ENCODE assay signal across 14 mouse cellular contexts in genomic region chr5:138199576-138199975, GRCm38 (mm10). TPM values are rescaled to one million over a fixed set of nuclear protein-coding genes. Genes with fewer than 3 reads are reported as not detected.
DNase-seq lines count a peak whose midpoint lies in the region; ATAC-seq and TF ChIP-seq lines count a peak whose summit lies in the region.
"Had no signal": no experiment of that assay in that cellular context is flagged by ENCODE, and none has a peak within 500 bp of the region (broad histone marks: within the 10 kb centered on the region; RNA-seq: fewer than 3 reads in every experiment).

No protein-coding gene starts in this region.

- H3K9me3 ChIP-seq in liver, embryonic 14.5 days (ENCODE audit: control insufficient read depth, low read length): no peaks in the 10 kb centered on the region; the same call in 1 of the 2 replicates
- H3K9me3 ChIP-seq in liver, embryonic 11.5 days (ENCODE audit: control insufficient read depth, low read length): no peaks in the 10 kb centered on the region
- H3K9me3 ChIP-seq: neural tube, embryonic 15.5 days had no signal

- H3K27me3 ChIP-seq in liver, embryonic 14.5 days (ENCODE audit: control insufficient read depth, insufficient read depth, low read length): no peaks in the 10 kb centered on the region
- H3K27me3 ChIP-seq in liver, embryonic 11.5 days (replicated peaks; ENCODE audit: control insufficient read depth, insufficient read depth, low read length): no peaks in the 10 kb centered on the region
- H3K27me3 ChIP-seq in Patski: no peaks in the 10 kb centered on the region
- H3K27me3 ChIP-seq: neural tube, embryonic 15.5 days had no signal

- 13% methylated on average over 1 of the region's 1 CpGs for WGBS in liver, embryonic 14.5 days (ENCODE audit: insufficient replicate concordance)
- 10% methylated on average over 1 of the region's 1 CpGs for whole genome bisulfite sequencing in liver, embryonic 11.5 days

- intact Hi-C loops in gastrocnemius, adult 2 months (cut with DNase I): no loop called here
- intact Hi-C loops in gastrocnemius, postnatal 14 days (cut with DNase I; ENCODE audit: low total_unique reads): no loop called here
- intact Hi-C loops in left cerebral cortex, postnatal 14 days (cut with DNase I): no loop called here

- H3K4me2 ChIP-seq in liver, embryonic 14.5 days (ENCODE audit: low read depth): no peak overlapping the region
- H3K4me2 ChIP-seq in liver, embryonic 11.5 days: no peak overlapping the region
- H3K4me2 ChIP-seq: neural tube, embryonic 15.5 days had no signal

- no peak for DNase-seq in gastrocnemius, adult 2 months
- DNase-seq in gastrocnemius, postnatal 14 days: no peak
- DNase-seq in liver, embryonic 14.5 days (ENCODE audit: low read depth in 3 of 3, low spot score in 3 of 3): no peak
- no peak for DNase-seq in liver, embryonic 11.5 days (ENCODE audit: low spot score)
- no peak for DNase-seq in Patski (ENCODE audit: low read depth, low spot score)
- peak; percentile 19 for DNase-seq in embryo, embryonic 11 days
- no peak for DNase-seq in left cerebral cortex, postnatal 14 days (ENCODE audit: low spot score in 2 of 2)
- DNase-seq: gastrocnemius, postnatal 25 days; thymus, postnatal 25 days had no signal

- no peak overlapping the region for H3K4me3 ChIP-seq in gastrocnemius, adult 2 months
- H3K4me3 ChIP-seq in liver, embryonic 14.5 days (ENCODE audit: insufficient read depth in 1 of 2, low read depth in 2 of 2, low read length in 2 of 2): no peak overlapping the region
- H3K4me3 ChIP-seq in liver, embryonic 11.5 days (ENCODE audit: low read depth, low read length): no peak overlapping the region
- H3K4me3 ChIP-seq: hindbrain, embryonic 10.5 days; megakaryocyte, embryonic 14.5 days; neural tube, embryonic 15.5 days had no signal

- ATAC-seq in liver, embryonic 14.5 days (ENCODE audit: insufficient read depth): no peak
- ATAC-seq in liver, embryonic 11.5 days (replicated peaks; ENCODE audit: low FRiP score): no peak
- no peak for ATAC-seq in Patski
- ATAC-seq in CD4-positive, CD25-positive, alpha-beta regulatory T cell, adult 4 months: no peak

- H3K4me1 ChIP-seq in liver, embryonic 14.5 days (replicated peaks; ENCODE audit: control insufficient read depth in 2 of 2, insufficient read depth in 2 of 2, low read length in 1 of 2): no peaks in the 10 kb centered on the region; a peak in 1 of 4 replicates
- no peaks in the 10 kb centered on the region; the same call in 1 of the 2 replicates for H3K4me1 ChIP-seq in liver, embryonic 11.5 days (replicated peaks; ENCODE audit: control insufficient read depth, insufficient read depth, low read length)

- H3K36me3 ChIP-seq in liver, embryonic 14.5 days (replicated peaks; ENCODE audit: control insufficient read depth, insufficient read depth, low read depth): no peaks in the 10 kb centered on the region
- no peaks in the 10 kb centered on the region for H3K36me3 ChIP-seq in liver, embryonic 11.5 days (ENCODE audit: control insufficient read depth, insufficient read depth, low read length)
- H3K36me3 ChIP-seq: hindbrain, embryonic 10.5 days; neural tube, embryonic 15.5 days had no signal

- POLR2A ChIA-PET in Patski (lab: Charles Lee): no interaction called here

- H3K27ac ChIP-seq in gastrocnemius, adult 2 months: no peak overlapping the region
- H3K27ac ChIP-seq in liver, embryonic 14.5 days: no peak overlapping the region
- no peak overlapping the region for H3K27ac ChIP-seq in liver, embryonic 11.5 days (ENCODE audit: low read depth, low read length)
- H3K27ac ChIP-seq: hindbrain, embryonic 10.5 days; neural tube, embryonic 15.5 days had no signal

- no peak overlapping the region for H3K9ac ChIP-seq in liver, embryonic 14.5 days (replicated peaks)
- no peak overlapping the region for H3K9ac ChIP-seq in liver, embryonic 11.5 days (ENCODE audit: low read depth, low read length)
- H3K9ac ChIP-seq: neural tube, embryonic 15.5 days had no signal

- TF ChIP-seq EP300 in liver, embryonic 14.5 days (IDR thresholded peaks at IDR 0.05; ENCODE audit: low read depth): no peak

- CTCF ChIA-PET in Patski (lab: Charles Lee): interaction anchor here (0.9 to 1.6 kb wide), 3 partner anchors 20 to 27 kb away, joined by 3 to 6 read pairs (median 3); partner anchors contain the start of gene Nxpe5

- in situ Hi-C loops in Patski (cut with MboI; ENCODE audit: low pct_unique_long_range_greater_than_20kb): no loop called here

- peak; percentile 42 for TF ChIP-seq CTCF in gastrocnemius, adult 2 months (IDR thresholded peaks at IDR 0.05)
- peak; percentile 39 for TF ChIP-seq CTCF in liver, embryonic 14.5 days (IDR thresholded peaks at IDR 0.05; ENCODE audit: low read depth)
- TF ChIP-seq CTCF in Patski (IDR thresholded peaks at IDR 0.05): peak; percentile 72

RNA-seq across cellular contexts. Expression of gene Mblac1, which starts 5.5 kb away (rescaled TPM):
- 1 to 10 TPM; 1.3 to 1.4 TPM for total RNA-seq in gastrocnemius, adult 2 months (2021)
- total RNA-seq in gastrocnemius, postnatal 14 days (2021): 1 to 10 TPM; 2.6 to 2.9 TPM
- polyA plus RNA-seq in liver, embryonic 14.5 days (2012; rRNA removed): 1.8 and 2.2 TPM in 2 replicates
- polyA plus RNA-seq in liver, embryonic 14.5 days (2014; fragmentation: Nextera tagmentation; extraction: Ambion mirVana): 2.2 and 2.9 TPM in 2 replicates
- polyA plus RNA-seq in liver, embryonic 11.5 days (2014; fragmentation: Nextera tagmentation; extraction: Ambion mirVana): 5.8 and 6.3 TPM in 2 replicates
- polyA plus RNA-seq in Patski (2021): 11.4 TPM
- not detected for polyA plus RNA-seq in CD4-positive, CD25-positive, alpha-beta regulatory T cell, adult 4 months (2017; shearing (Covaris generic))
- total RNA-seq in left cerebral cortex, postnatal 14 days (2021): 10 to 100 TPM; 10.1 to 12.8 TPM

RNA-seq across cellular contexts. Expression of gene Cnpy4, which starts 12.3 kb away (rescaled TPM):
- total RNA-seq in gastrocnemius, adult 2 months (2021): 1 to 10 TPM; 2.3 to 4.2 TPM
- total RNA-seq in gastrocnemius, postnatal 14 days (2021): 1 to 10 TPM; 6.4 to 7.2 TPM
- 6.3 and 9.5 TPM in 2 replicates for polyA plus RNA-seq in liver, embryonic 14.5 days (2012; rRNA removed)
- 12.6 and 12.8 TPM in 2 replicates for polyA plus RNA-seq in liver, embryonic 14.5 days (2014; fragmentation: Nextera tagmentation; extraction: Ambion mirVana)
- 36.0 and 38.7 TPM in 2 replicates for polyA plus RNA-seq in liver, embryonic 11.5 days (2014; fragmentation: Nextera tagmentation; extraction: Ambion mirVana)
- 68.3 TPM for polyA plus RNA-seq in Patski (2021)
- 10 to 100 TPM; 42.2 to 61.8 TPM for polyA plus RNA-seq in CD4-positive, CD25-positive, alpha-beta regulatory T cell, adult 4 months (2017; shearing (Covaris generic))
- total RNA-seq in left cerebral cortex, postnatal 14 days (2021): 10 to 100 TPM; 17.2 to 18.0 TPM

RNA-seq across cellular contexts. Expression of gene Taf6, which starts 12.3 kb away (rescaled TPM):
- total RNA-seq in gastrocnemius, adult 2 months (2021): 10 to 100 TPM; 30.5 to 33.1 TPM
- total RNA-seq in gastrocnemius, postnatal 14 days (2021): 10 to 100 TPM; 20.8 to 24.8 TPM
- polyA plus RNA-seq in liver, embryonic 14.5 days (2012; rRNA removed): 32.8 and 34.7 TPM in 2 replicates
- polyA plus RNA-seq in liver, embryonic 14.5 days (2014; fragmentation: Nextera tagmentation; extraction: Ambion mirVana): 33.2 and 37.9 TPM in 2 replicates
- 91.9 and 95.0 TPM in 2 replicates for polyA plus RNA-seq in liver, embryonic 11.5 days (2014; fragmentation: Nextera tagmentation; extraction: Ambion mirVana)
- 60.2 TPM for polyA plus RNA-seq in Patski (2021)
- 10 to 100 TPM; 60.5 to 73.4 TPM for polyA plus RNA-seq in CD4-positive, CD25-positive, alpha-beta regulatory T cell, adult 4 months (2017; shearing (Covaris generic))
- 10 to 100 TPM; 33.0 to 35.8 TPM for total RNA-seq in left cerebral cortex, postnatal 14 days (2021)

RNA-seq across cellular contexts. Expression of gene Nxpe5, which starts 26.1 kb away (rescaled TPM):
- total RNA-seq in gastrocnemius, adult 2 months (2021): under 1 TPM; 0.26 to 0.28 TPM
- total RNA-seq in gastrocnemius, postnatal 14 days (2021): under 1 TPM; 0.58 to 0.98 TPM
- polyA plus RNA-seq in liver, embryonic 14.5 days (2012; rRNA removed): 0.09 and 0.10 TPM in 2 replicates
- 0.09 and 0.23 TPM in 2 replicates for polyA plus RNA-seq in liver, embryonic 14.5 days (2014; fragmentation: Nextera tagmentation; extraction: Ambion mirVana)
- not detected in 2 replicates for polyA plus RNA-seq in liver, embryonic 11.5 days (2014; fragmentation: Nextera tagmentation; extraction: Ambion mirVana)
- polyA plus RNA-seq in Patski (2021): 2.2 TPM
- polyA plus RNA-seq in CD4-positive, CD25-positive, alpha-beta regulatory T cell, adult 4 months (2017; shearing (Covaris generic)): under 1 TPM in 1 of 2 experiments, not detected in 1; 0.31 TPM
- total RNA-seq in left cerebral cortex, postnatal 14 days (2021): under 1 TPM in 1 of 2 experiments, not detected in 1; 0.53 TPM
- polyA plus RNA-seq: hindbrain, embryonic 10.5 days; limb, embryonic 14.5 days; neural tube, embryonic 15.5 days had no signal

RNA-seq across cellular contexts. Expression of gene Mcm7, which starts 27.4 kb away (rescaled TPM):
- 1 to 10 TPM; 8.6 to 9.0 TPM for total RNA-seq in gastrocnemius, adult 2 months (2021)
- 10 to 100 TPM; 10.7 to 11.8 TPM for total RNA-seq in gastrocnemius, postnatal 14 days (2021)
- 96.1 and 116 TPM in 2 replicates for polyA plus RNA-seq in liver, embryonic 14.5 days (2012; rRNA removed)
- polyA plus RNA-seq in liver, embryonic 14.5 days (2014; fragmentation: Nextera tagmentation; extraction: Ambion mirVana): 182 and 200 TPM in 2 replicates
- polyA plus RNA-seq in liver, embryonic 11.5 days (2014; fragmentation: Nextera tagmentation; extraction: Ambion mirVana): 308 and 341 TPM in 2 replicates
- 104 TPM for polyA plus RNA-seq in Patski (2021)
- polyA plus RNA-seq in CD4-positive, CD25-positive, alpha-beta regulatory T cell, adult 4 months (2017; shearing (Covaris generic)): 10 to 100 TPM; 47.6 to 74.5 TPM
- total RNA-seq in left cerebral cortex, postnatal 14 days (2021): 10 to 100 TPM; 11.8 to 14.2 TPM
